Mouse (Mus musculus) CH12.LX (cell line): ENCODE data around the gene Prkn.

Source experiments
- CTCF ChIP-seq, 2 experiments: IDR thresholded peaks in 1 of 2; conservative IDR thresholded peaks in 1 of 2; 2 replicates each; pipeline ENCODE4 v1.5.1; 2011 to 2012; ENCODE audit warnings: low read depth in 2 of 2, low read length in 2 of 2, improper control_type of control experiment in 1 of 2, inconsistent platforms in 1 of 2, mild to moderate bottlenecking in 1 of 2, moderate library complexity in 1 of 2
- MAZ ChIP-seq: IDR thresholded peaks from 2 replicates; pipeline ENCODE4 v1.6.1; 2012; ENCODE audit warnings: low read depth, mild to moderate bottlenecking, inconsistent platforms, low read length, improper control_type of control experiment, moderate library complexity
- UBTF ChIP-seq: IDR thresholded peaks from 2 replicates; pipeline ENCODE4 v1.6.1; 2012; ENCODE audit warnings: low read depth, mild to moderate bottlenecking, inconsistent platforms, low read length, improper control_type of control experiment, moderate library complexity
- ZKSCAN1 ChIP-seq: IDR thresholded peaks from 2 replicates; pipeline ENCODE4 v1.6.1; 2012; ENCODE audit warnings: low read depth, inconsistent platforms, low read length, improper control_type of control experiment, borderline replicate concordance

GRCm38 (mm10) chr17:11807280-11807679, 967.1 kb downstream of the Prkn start:
- TF ChIP-seq ZKSCAN1 (no peak), UBTF (no peak), CTCF (conservative IDR thresholded peaks at IDR 0.05 in 1 of 2, IDR thresholded peaks at IDR 0.05 in 1 of 2; ENCODE audit: low read depth in 2 of 2, low read length in 2 of 2) (no peak), MAZ (no peak)
